Mouse (Mus musculus) CH12.LX (cell line): ENCODE data around the gene Drc3.

Source experiments
- CTCF ChIP-seq, 2 experiments: IDR thresholded peaks in 1 of 2; conservative IDR thresholded peaks in 1 of 2; 2 replicates each; pipeline ENCODE4 v1.5.1; 2011 to 2012; ENCODE audit warnings: low read depth in 2 of 2, low read length in 2 of 2, improper control_type of control experiment in 1 of 2, inconsistent platforms in 1 of 2, mild to moderate bottlenecking in 1 of 2, moderate library complexity in 1 of 2
- EP300 ChIP-seq: IDR thresholded peaks from 2 replicates; pipeline ENCODE4 v1.6.1; 2011; ENCODE audit warnings: low read length, improper control_type of control experiment
- KAT2A ChIP-seq: IDR thresholded peaks from 2 replicates; pipeline ENCODE4 v1.6.1; 2012; ENCODE audit warnings: low read length, improper control_type of control experiment, inconsistent platforms; ENCODE audit not compliant: insufficient replicate concordance
- MAFK ChIP-seq: IDR thresholded peaks from 2 replicates; pipeline ENCODE4 v1.6.1; 2011; ENCODE audit warnings: low read length, improper control_type of control experiment; ENCODE audit not compliant: insufficient replicate concordance
- MAX ChIP-seq: IDR thresholded peaks from 2 replicates; pipeline ENCODE4 v1.6.1; 2011; ENCODE audit warnings: low read length, improper control_type of control experiment
- POLR2A ChIP-seq: IDR thresholded peaks from 2 replicates; pipeline ENCODE4 v1.6.1; 2011; ENCODE audit warnings: low read depth, mild to moderate bottlenecking, improper control_type of control experiment, low read length

DNA sequence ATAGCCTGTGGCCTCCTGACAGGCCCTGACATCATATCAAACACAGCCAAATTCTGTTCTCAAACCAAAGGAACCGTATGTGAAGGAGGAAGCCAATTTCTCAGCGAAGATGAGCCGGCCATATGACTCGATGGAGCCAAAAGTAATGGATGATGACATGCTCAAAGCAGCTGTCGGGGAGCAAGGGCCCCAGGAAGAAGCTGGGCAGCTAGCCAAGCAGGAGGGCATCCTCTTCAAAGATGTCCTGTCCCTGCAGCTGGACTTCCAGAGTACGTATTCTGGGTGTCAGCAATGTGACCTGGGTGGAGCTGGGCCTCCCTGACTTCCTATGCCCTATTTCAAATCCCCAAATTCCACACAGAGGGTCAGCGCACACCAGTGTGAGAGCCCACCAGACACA lies 5.4 kb downstream of the Drc3 start:
- TF ChIP-seq MAX (no peak), EP300 (no peak), CTCF (conservative IDR thresholded peaks at IDR 0.05 in 1 of 2, IDR thresholded peaks at IDR 0.05 in 1 of 2; ENCODE audit: low read depth in 2 of 2, low read length in 2 of 2) (no peak), MAFK (no peak), POLR2A (no peak), KAT2A (no peak)
